Comparison of ENCODE assay signal across 8 mouse cellular contexts in genomic region chr5:129886911-129887636, GRCm38 (mm10). TPM values are rescaled to one million over a fixed set of nuclear protein-coding genes. Genes with fewer than 3 reads are reported as not detected.
DNase-seq lines count a peak whose midpoint lies in the region; ATAC-seq lines count a peak whose summit lies in the region.

Gene Chchd2, minus strand, starts transcription at chr5:129887470.

- peaks cover 4% of the 10 kb centered on the region; the same call in 1 of the 2 replicates for H3K36me3 ChIP-seq in hindbrain, embryonic 11.5 days (ENCODE audit: control insufficient read depth, insufficient read depth, low read length)

- peak within 1 kb of the TSS; percentile 91 for H3K9ac ChIP-seq in hindbrain, embryonic 11.5 days (ENCODE audit: low read depth, low read length)

- H3K4me2 ChIP-seq in hindbrain, embryonic 11.5 days (replicated peaks; ENCODE audit: low read depth, low read length), result peak within 1 kb of the TSS; percentile 66

- H3K9me3 ChIP-seq in hindbrain, embryonic 11.5 days (ENCODE audit: control insufficient read depth, low read length), result no peaks in the 10 kb centered on the region

- peak within 1 kb of the TSS; percentile 90 for H3K27ac ChIP-seq in hindbrain, embryonic 11.5 days (ENCODE audit: low read depth, low read length)

- H3K4me1 ChIP-seq in hindbrain, embryonic 11.5 days (replicated peaks; ENCODE audit: control insufficient read depth, insufficient read depth, low read length), result no peaks in the 10 kb centered on the region; the same call in 1 of the 2 replicates

- H3K4me3 ChIP-seq in hindbrain, embryonic 11.5 days (ENCODE audit: low read depth, low read length), result peak within 1 kb of the TSS; percentile 82

- no peaks in the 10 kb centered on the region for H3K27me3 ChIP-seq in hindbrain, embryonic 11.5 days (ENCODE audit: control insufficient read depth, insufficient read depth, low read length)

- DNase-seq in Muller cell, postnatal 12 days (ENCODE audit: inconsistent ontology term), result peak; percentile 96
- DNase-seq in cerebellum, adult 9-11 months, result peak; percentile 97
- peak; percentile 97 to 99 for DNase-seq in frontal cortex, adult 2 months (ENCODE audit: extremely low spot score in 1 of 2, low spot score in 1 of 2)
- peak; percentile 96 for DNase-seq in hindbrain, embryonic 11.5 days (ENCODE audit: low spot score)
- peak; percentile 92 to 93 for DNase-seq in layer of hippocampus, postnatal 10 days (ENCODE audit: low spot score in 2 of 2)
- DNase-seq in lung, postnatal 10 days, result peak; percentile 97
- DNase-seq in ovary, postnatal 36 days (ENCODE audit: low spot score), result peak; percentile 86
- peak; percentile 89 for DNase-seq in thymus, postnatal 25 days

- peak; percentile 100 for ATAC-seq in hindbrain, embryonic 11.5 days (ENCODE audit: low FRiP score)

- WGBS in hindbrain, embryonic 11.5 days, result under 1% methylated on average over 46 of the region's 46 CpGs

RNA-seq across cellular contexts. Expression of gene Chchd2, which starts in this region (rescaled TPM):
- polyA plus RNA-seq in frontal cortex, adult 2 months (2012; rRNA removed), result 775 and 986 TPM in 2 replicates
- 935 and 992 TPM in 2 replicates for polyA plus RNA-seq in hindbrain, embryonic 11.5 days (2014; fragmentation: Nextera tagmentation; extraction: Ambion mirVana)
- total RNA-seq in layer of hippocampus, postnatal 10 days (2021), result 100 to 1,000 TPM; 411 to 434 TPM

Comparison
In these comparisons a context has a peak if more than half of its experiments do, and no peak if none do; other contexts are left out.
1. Peak in every context shown above with its lines: DNase-seq, ATAC-seq, H3K4me3 ChIP-seq and H3K27ac ChIP-seq.